Comparison of ENCODE assay signal across 19 mouse cellular contexts in the genomic region with DNA sequence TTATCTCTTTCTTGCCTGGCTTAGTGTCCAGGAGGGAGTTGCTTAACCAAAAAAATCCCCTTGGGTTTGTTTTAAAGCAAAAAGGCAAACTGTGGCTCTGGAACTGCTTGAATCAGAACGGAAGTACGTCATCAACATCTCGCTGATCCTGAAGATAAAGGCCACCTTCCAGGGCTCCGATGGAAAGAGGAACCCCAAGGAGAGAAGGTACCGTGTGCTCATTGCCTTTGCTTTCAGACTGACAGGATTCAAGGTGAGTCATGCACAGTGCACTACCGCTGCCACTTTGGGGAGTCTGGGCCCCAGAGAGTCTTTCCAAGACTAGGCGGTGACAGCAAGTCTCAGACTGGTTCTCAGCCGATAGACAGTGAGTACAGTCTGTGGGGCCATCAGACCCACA. TPM values are rescaled to one million over a fixed set of nuclear protein-coding genes. Genes with fewer than 3 reads are reported as not detected.
"Had no signal": no experiment of that assay in that cellular context is flagged by ENCODE, and none has a peak within 500 bp of the region (broad histone marks: within the 10 kb centered on the region; RNA-seq: fewer than 3 reads in every experiment).

No protein-coding gene starts in this region.

- ATAC-seq: liver, postnatal 0 days; lung, postnatal 0 days; midbrain, embryonic 16.5 days had no signal

- DNase-seq: liver, postnatal 0 days; lung, adult 2 months; lung, postnatal 14 days; lung, postnatal 36 days; midbrain, embryonic 14.5 days; retina, postnatal 1 day; right cerebral cortex, adult 18-20 months; right cerebral cortex, postnatal 14 days; thymus, adult 18-20 months; thymus, postnatal 14 days; thymus, postnatal 36 days had no signal

RNA-seq across cellular contexts. Expression of a gene that starts 13.1 kb away (rescaled TPM):
- total RNA-seq: megakaryocyte, adult 5-6 weeks; megakaryocyte-erythroid progenitor cell, adult 5-6 weeks had no signal
- polyA plus RNA-seq: lung, adult 2 months; macrophage; myocyte; spleen, adult 2 months; stomach, embryonic 16.5 days had no signal

RNA-seq across cellular contexts. Expression of a gene that starts 53.0 kb away (rescaled TPM):
- total RNA-seq: megakaryocyte, adult 5-6 weeks; megakaryocyte-erythroid progenitor cell, adult 5-6 weeks had no signal
